Mouse (Mus musculus) myocyte (in vitro differentiated cells): ENCODE measurements at regions not wholly inside any gene's neighbourhood (a gene's known extent, or its start where the extent isn't known, plus 50 kb on each side); places are given as distances from the start of the nearest gene placed in this dataset.

Experiments
- H3K27me3 ChIP-seq: one replicate; pipeline ENCODE4 v1.6.1; 2011; ENCODE audit not compliant: control insufficient read depth, insufficient read depth, insufficient read length
- H3K36me3 ChIP-seq: one replicate; pipeline ENCODE4 v1.6.1; 2011; ENCODE audit not compliant: control insufficient read depth, insufficient read depth
- H3K4me2 ChIP-seq: one replicate; pipeline ENCODE4 v1.6.1; 2011; ENCODE audit warnings: low read depth, control low read depth
- H3K4me3 ChIP-seq: one replicate; pipeline ENCODE4 v1.5.1; 2011; ENCODE audit warnings: mild to moderate bottlenecking, control low read depth, moderate library complexity
- H3K79me2 ChIP-seq: one replicate; pipeline ENCODE4 v1.6.1; 2011; ENCODE audit not compliant: control insufficient read depth, insufficient read depth
- H3ac ChIP-seq: one replicate; pipeline ENCODE4 v1.6.1; 2011; ENCODE audit not compliant: control insufficient read depth, insufficient read length
- CEBPB ChIP-seq: IDR thresholded peaks from 2 replicates; pipeline ENCODE4 v1.6.1; 2011; ENCODE audit warnings: mild to moderate bottlenecking, moderate library complexity; ENCODE audit not compliant: poor library complexity, insufficient read depth, severe bottlenecking
- E2F4 ChIP-seq: IDR thresholded peaks from one replicate; pipeline ENCODE4 v1.6.1; 2011; ENCODE audit warnings: mild to moderate bottlenecking, control low read depth, moderate library complexity; ENCODE audit not compliant: insufficient read depth
- MAX ChIP-seq: IDR thresholded peaks from one replicate; pipeline ENCODE4 v1.6.1; 2011; ENCODE audit warnings: low read depth, mild to moderate bottlenecking, control low read depth
- MYOD1 ChIP-seq, 3 experiments: IDR thresholded peaks; one replicate each; pipeline ENCODE4 v1.6.1; 2011; ENCODE audit warnings: control low read depth in 2 of 3, low read depth in 2 of 3, mild to moderate bottlenecking in 2 of 3, moderate library complexity in 1 of 3; ENCODE audit not compliant: insufficient read length in 2 of 3, control insufficient read depth in 1 of 3
- MYOG ChIP-seq, 3 experiments: IDR thresholded peaks; one replicate each; pipeline ENCODE4 v1.6.1; 2011; ENCODE audit warnings: control low read depth in 2 of 3, low read depth in 2 of 3, mild to moderate bottlenecking in 2 of 3; ENCODE audit not compliant: insufficient read length in 2 of 3, control insufficient read depth in 1 of 3, insufficient read depth in 1 of 3
- POLR2A ChIP-seq: IDR thresholded peaks from one replicate; pipeline ENCODE4 v1.6.1; 2011; ENCODE audit warnings: low read depth, mild to moderate bottlenecking, control low read depth, moderate library complexity; ENCODE audit not compliant: insufficient read length
- POLR2AphosphoS2 ChIP-seq: IDR thresholded peaks from one replicate; pipeline ENCODE4 v1.6.1; 2011; ENCODE audit warnings: low read depth, control low read depth; ENCODE audit not compliant: insufficient read length
- REST ChIP-seq: IDR thresholded peaks from one replicate; pipeline ENCODE4 v1.6.1; 2011; ENCODE audit warnings: mild to moderate bottlenecking, control low read depth, moderate library complexity; ENCODE audit not compliant: insufficient read depth, insufficient read length
- SRF ChIP-seq: IDR thresholded peaks from one replicate; pipeline ENCODE4 v1.6.1; 2011; ENCODE audit warnings: low read depth; ENCODE audit not compliant: control insufficient read depth, insufficient read length
- TCF12 ChIP-seq: IDR thresholded peaks from one replicate; pipeline ENCODE4 v1.6.1; 2011; ENCODE audit warnings: mild to moderate bottlenecking, control low read depth; ENCODE audit not compliant: poor library complexity, insufficient read depth, severe bottlenecking
- TCF3 ChIP-seq: IDR thresholded peaks from one replicate; pipeline ENCODE4 v1.6.1; 2011; ENCODE audit warnings: low read depth, control low read depth; ENCODE audit not compliant: insufficient read length
- USF1 ChIP-seq: IDR thresholded peaks from one replicate; pipeline ENCODE4 v1.6.1; 2011; ENCODE audit warnings: low read depth, mild to moderate bottlenecking, control low read depth, moderate library complexity

- Histone ChIP-seq H3K36me3 (no peaks in the 10 kb centered on the region), H3K4me3 (no peak overlapping the region), H3ac (no peak overlapping the region), H3K27me3 (no peaks in the 10 kb centered on the region), H3K4me2 (peak overlapping the region; percentile 40), H3K79me2 (no peaks in the 10 kb centered on the region)
- TF ChIP-seq E2F4 (no peak), MYOD1 (IDR thresholded peaks at IDR 0.05; ENCODE audit: control insufficient read depth in 1 of 3, insufficient read length in 2 of 3, low read depth in 2 of 3) (no peak), CEBPB (peak; percentile 78; the same call in 1 of the 2 replicates), USF1 (no peak), TCF12 (no peak), MAX (no peak)
Observed at GRCm38 (mm10) chr8:7710764-7711163, 950.3 kb downstream of the Efnb2 start.

DNA sequence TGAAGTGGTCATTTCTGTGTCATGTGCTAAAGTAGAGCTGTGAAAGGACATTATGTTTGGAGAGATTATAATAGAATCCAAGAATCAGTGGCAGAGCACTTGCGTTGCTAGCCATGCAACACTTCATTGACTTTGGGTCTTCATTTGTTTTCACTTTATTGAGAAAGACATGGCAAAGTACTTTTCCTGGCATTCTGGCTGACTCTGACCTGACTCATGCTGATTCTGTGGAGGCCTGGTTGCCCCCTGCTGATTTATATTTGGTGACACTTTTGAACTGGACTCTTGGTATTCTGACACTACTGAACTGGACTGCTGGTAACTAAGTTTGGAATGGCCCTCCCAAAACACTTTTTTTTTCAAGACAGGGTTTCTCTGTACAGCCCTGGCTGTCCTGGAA is 951.6 kb downstream of the Efnb2 start:
- Histone ChIP-seq H3K36me3 (no peaks in the 10 kb centered on the region), H3K4me3 (no peak overlapping the region), H3K4me2 (no peak overlapping the region), H3K79me2 (no peaks in the 10 kb centered on the region), H3K27me3 (no peaks in the 10 kb centered on the region), H3ac (no peak overlapping the region)
- no peak for TF ChIP-seq USF1
- no peak for TF ChIP-seq POLR2AphosphoS2
- TF ChIP-seq MYOD1 (IDR thresholded peaks at IDR 0.05; ENCODE audit: control insufficient read depth in 1 of 3, insufficient read length in 2 of 3, low read depth in 2 of 3) = no peak
- TF ChIP-seq E2F4 = no peak
- no peak for TF ChIP-seq SRF
- TF ChIP-seq REST = no peak
- TF ChIP-seq TCF3 = no peak
- no peak for TF ChIP-seq POLR2A
- TF ChIP-seq CEBPB = no peak
- no peak for TF ChIP-seq MAX
- TF ChIP-seq MYOG (IDR thresholded peaks at IDR 0.05; ENCODE audit: control insufficient read depth in 1 of 3, insufficient read depth in 1 of 3, insufficient read length in 2 of 3, low read depth in 2 of 3) = no peak
- TF ChIP-seq TCF12 = no peak

- no peaks in the 10 kb centered on the region for H3K36me3 ChIP-seq
- no peaks in the 10 kb centered on the region for H3K27me3 ChIP-seq
- no peak overlapping the region for H3ac ChIP-seq
- H3K4me2 ChIP-seq = no peak overlapping the region
- no peak overlapping the region for H3K4me3 ChIP-seq
- no peak for TF ChIP-seq TCF3
- no peak for TF ChIP-seq MYOD1 (IDR thresholded peaks at IDR 0.05; ENCODE audit: control insufficient read depth in 1 of 3, insufficient read length in 2 of 3, low read depth in 2 of 3)
- TF ChIP-seq TCF12 = no peak
- H3K79me2 ChIP-seq = no peaks in the 10 kb centered on the region
Observed at GRCm38 (mm10) chr8:7691355-7691996, 969.6 kb downstream of the Efnb2 start.

DNA sequence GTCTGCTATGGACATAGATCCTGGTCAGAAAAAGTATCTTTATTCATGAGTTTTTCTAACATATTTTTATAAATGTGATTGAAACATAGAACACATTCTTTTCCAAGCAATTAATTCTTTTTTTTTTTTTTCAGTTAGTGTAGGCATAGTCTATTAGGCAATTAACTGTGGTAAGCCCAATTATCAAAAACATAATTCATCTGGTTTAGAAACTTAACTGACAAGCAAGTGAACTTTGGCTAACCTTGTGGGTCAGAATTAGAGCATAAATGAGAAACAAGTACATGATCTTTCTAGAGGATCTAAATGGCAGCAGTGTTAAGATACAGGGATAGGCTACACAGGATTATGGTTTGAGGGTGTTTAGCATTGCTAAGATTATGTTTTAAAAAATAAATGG is 1007.2 kb downstream of the Efnb2 start:
- no peaks in the 10 kb centered on the region for H3K27me3 ChIP-seq
- no peak overlapping the region for H3K4me3 ChIP-seq
- TF ChIP-seq E2F4 (no peak), USF1 (no peak), POLR2AphosphoS2 (no peak), POLR2A (no peak), MYOD1 (IDR thresholded peaks at IDR 0.05; ENCODE audit: control insufficient read depth in 1 of 3, insufficient read length in 2 of 3, low read depth in 2 of 3) (no peak), MAX (no peak), TCF3 (no peak), MYOG (IDR thresholded peaks at IDR 0.05; ENCODE audit: control insufficient read depth in 1 of 3, insufficient read depth in 1 of 3, insufficient read length in 2 of 3, low read depth in 2 of 3) (no peak), SRF (no peak), TCF12 (no peak), REST (no peak), CEBPB (no peak)
- H3K79me2 ChIP-seq = no peaks in the 10 kb centered on the region
- H3ac ChIP-seq = no peak overlapping the region
- H3K36me3 ChIP-seq = no peaks in the 10 kb centered on the region
- no peak overlapping the region for H3K4me2 ChIP-seq
